Mouse (Mus musculus) intestine, embryonic 15.5 days (tissue): Measurements from ENCODE around the gene Arid3a. TPM values are rescaled to one million over a fixed set of nuclear protein-coding genes. Genes with fewer than 3 reads are reported as not detected.
A peak's percentile ranks its signal among the peaks of the same experiment; 100 is the strongest.

Experiments used
- ATAC-seq: fragments of 200-750 bp; cut with Nextera tagmentation; 2 replicates; pipeline ENCODE4 v1.8.0; 2017; ENCODE audit warnings: moderate TSS enrichment, moderate library complexity
- H3K27ac ChIP-seq: fragments of 300-500 bp; sonication (generic); 2 replicates; pipeline ENCODE4 v1.5.1; 2015; ENCODE audit warnings: mild to moderate bottlenecking, inconsistent platforms
- H3K27me3 ChIP-seq: fragments of 300-500 bp; sonication (generic); replicated peaks from 2 replicates; pipeline ENCODE4 v1.6.1; 2015; ENCODE audit warnings: inconsistent platforms
- H3K36me3 ChIP-seq: fragments of 300-500 bp; sonication (generic); 2 replicates; pipeline ENCODE4 v1.6.1; 2015; ENCODE audit warnings: inconsistent platforms
- H3K4me1 ChIP-seq: fragments of 300-500 bp; sonication (generic); replicated peaks from 2 replicates; pipeline ENCODE4 v1.6.1; 2015; ENCODE audit warnings: inconsistent platforms
- H3K4me2 ChIP-seq: fragments of 300-500 bp; sonication (generic); replicated peaks from 2 replicates; pipeline ENCODE4 v1.6.1; 2015; ENCODE audit warnings: mild to moderate bottlenecking, inconsistent platforms
- H3K4me3 ChIP-seq: fragments of 300-500 bp; sonication (generic); replicated peaks from 2 replicates; pipeline ENCODE4 v1.5.1; 2015; ENCODE audit warnings: inconsistent platforms
- H3K9ac ChIP-seq: fragments of 300-500 bp; sonication (generic); 2 replicates; pipeline ENCODE4 v1.6.1; 2015; ENCODE audit warnings: inconsistent platforms
- H3K9me3 ChIP-seq: fragments of 300-500 bp; sonication (generic); 2 replicates; pipeline ENCODE4 v1.6.1; 2016; ENCODE audit warnings: inconsistent platforms
- WGBS: fragments of 180-500 bp; shearing (Covaris S2); methylation state at CpG from one replicate; pipeline ENCODE4 v1.1.7; 2015; 5-methylcytosine and 5-hydroxymethylcytosine counted together
- polyA plus RNA-seq: library from polyadenylated mRNA; unstranded; fragments of >200 nt; fragmentation: Nextera tagmentation; extraction: Ambion mirVana; gene quantifications from 2 replicates; pipeline ENCODE4 v1.2.1, GENCODE M21; 2015

Arid3a gene
- polyA plus RNA-seq, 1 experiment from 2014 or later, result 18.7 TPM

GRCm38 (mm10) chr10:79997819-79998218 lies 71.0 kb downstream of the Arid3a start:
- H3K27me3 ChIP-seq, result 0 out of 2 replicates have a peak, but pooled peaks cover 2% of the 10 kb centered on the region
- peaks cover 20% of the 10 kb centered on the region for H3K36me3 ChIP-seq
- H3K9ac ChIP-seq, result peak overlapping the region; percentile 36
- ATAC-seq, result peak; percentile 26; the same call in 1 of the 2 replicates
- H3K9me3 ChIP-seq, result no peaks in the 10 kb centered on the region
- H3K4me2 ChIP-seq, result peak overlapping the region; percentile 91
- peaks cover 22% of the 10 kb centered on the region for H3K4me1 ChIP-seq
- H3K4me3 ChIP-seq, result peak overlapping the region; percentile 55
- peak overlapping the region; percentile 19; the same call in 1 of the 2 replicates for H3K27ac ChIP-seq
- 13% methylated on average over 15 of the region's 15 CpGs for WGBS

- H3K9ac ChIP-seq, result no peak overlapping the region
- no peaks in the 10 kb centered on the region for H3K9me3 ChIP-seq
- H3K27me3 ChIP-seq, result peaks cover 2% of the 10 kb centered on the region; the same call in 1 of the 2 replicates
- WGBS, result 75% methylated on average over 9 of the region's 9 CpGs
- no peak overlapping the region for H3K27ac ChIP-seq
- no peak overlapping the region for H3K4me3 ChIP-seq
- no peak for ATAC-seq
- H3K4me2 ChIP-seq, result no peak overlapping the region
- H3K4me1 ChIP-seq, result peaks cover 26% of the 10 kb centered on the region
- no peaks in the 10 kb centered on the region for H3K36me3 ChIP-seq
These were observed 75.1 kb downstream of the Arid3a start for GRCm38 (mm10) chr10:80001945-80002344.

- H3K4me3 ChIP-seq, result no peak overlapping the region
- no peak overlapping the region for H3K9ac ChIP-seq
- H3K27ac ChIP-seq, result no peak overlapping the region
- 0 out of 2 replicates have a peak overlapping the region, but pooled peaks have one; percentile 9 for H3K4me2 ChIP-seq
- H3K36me3 ChIP-seq, result no peaks in the 10 kb centered on the region
- ATAC-seq, result no peak
- H3K4me1 ChIP-seq, result peaks cover 17% of the 10 kb centered on the region
- H3K27me3 ChIP-seq, result peaks cover 2% of the 10 kb centered on the region; the same call in 1 of the 2 replicates
- WGBS, result 41% methylated on average over 21 of the region's 21 CpGs
- H3K9me3 ChIP-seq, result no peaks in the 10 kb centered on the region
These were observed 76.0 kb downstream of the Arid3a start for GRCm38 (mm10) chr10:80002829-80003228.

DNA sequence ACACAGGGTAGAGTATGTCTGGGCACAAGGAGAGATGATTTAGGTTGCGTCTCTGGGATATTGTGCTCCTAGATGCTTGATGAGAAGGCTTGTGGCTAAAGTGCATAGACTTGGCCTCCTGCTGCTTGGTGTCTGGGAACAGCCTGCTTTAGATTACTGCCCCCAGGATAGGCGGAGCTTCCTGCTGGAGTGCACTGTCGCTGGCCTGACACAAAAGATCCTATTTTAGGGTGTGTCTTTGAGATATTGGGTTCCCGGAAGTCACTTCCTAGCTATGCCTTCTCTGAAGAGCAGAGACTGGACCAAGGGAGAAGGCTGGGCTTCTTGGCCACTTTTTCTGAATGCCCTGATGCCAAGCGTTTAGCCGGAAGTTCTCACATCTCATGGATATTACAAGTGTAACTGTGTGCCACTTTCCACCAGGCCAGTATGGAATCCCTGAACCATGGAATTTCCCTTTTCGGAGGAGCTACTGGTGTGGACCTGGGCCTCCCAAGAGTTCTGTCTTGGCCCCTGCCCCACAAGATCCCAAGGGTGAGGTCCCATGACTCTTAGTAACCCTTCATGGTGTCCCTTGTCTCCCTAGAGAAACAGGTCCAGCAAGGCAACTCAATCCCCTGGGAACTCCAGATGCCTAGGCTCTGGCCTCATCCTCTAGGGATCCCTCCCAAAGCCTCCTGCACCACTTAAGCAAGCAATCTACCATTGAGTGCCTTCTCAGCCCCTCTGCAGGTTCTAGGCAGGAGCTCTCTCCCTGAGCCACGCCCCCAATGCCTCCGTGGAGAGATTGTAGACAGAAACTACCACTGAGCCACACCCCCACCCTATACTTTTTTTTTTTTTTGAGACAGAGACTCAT lies 76.8 kb downstream of the Arid3a start:
- Histone ChIP-seq H3K4me2 (0 out of 2 replicates have a peak overlapping the region, but pooled peaks have one; percentile 9), H3K27ac (no peak overlapping the region), H3K36me3 (no peaks in the 10 kb centered on the region), H3K4me3 (no peak overlapping the region), H3K4me1 (peaks cover 12% of the 10 kb centered on the region), H3K9me3 (no peaks in the 10 kb centered on the region), H3K9ac (no peak overlapping the region), H3K27me3 (no peaks in the 10 kb centered on the region; the same call in 1 of the 2 replicates)
- ATAC-seq, result peak; percentile 58
- WGBS, result 55% methylated on average over 9 of the region's 9 CpGs

GRCm38 (mm10) chr10:80004233-80004705 lies 77.4 kb downstream of the Arid3a start:
- Histone ChIP-seq H3K4me3 (no peak overlapping the region), H3K27me3 (no peaks in the 10 kb centered on the region; the same call in 1 of the 2 replicates), H3K36me3 (no peaks in the 10 kb centered on the region), H3K9me3 (no peaks in the 10 kb centered on the region), H3K4me2 (no peak overlapping the region), H3K9ac (no peak overlapping the region), H3K4me1 (peaks cover 12% of the 10 kb centered on the region), H3K27ac (no peak overlapping the region)
- ATAC-seq, result no peak; the same call in 1 of the 2 replicates
- WGBS, result 85% methylated on average over 8 of the region's 8 CpGs

Other genes starting within 250 kb of the Arid3a start
- gene Cdc34, start 244.8 kb upstream of the Arid3a start, polyA plus RNA-seq, result 137 and 144 TPM in 2 replicates
- 0.52 and 0.76 TPM in 2 replicates for gene Gzmm, start 238.0 kb upstream of the Arid3a start, polyA plus RNA-seq
- gene Bsg, start 222.6 kb upstream of the Arid3a start, polyA plus RNA-seq, result 1,119 and 1,131 TPM in 2 replicates
- gene Hcn2, start 210.4 kb upstream of the Arid3a start, polyA plus RNA-seq, result 0.18 and 0.23 TPM in 2 replicates
- gene Polrmt, start 180.5 kb upstream of the Arid3a start, polyA plus RNA-seq, result 37.8 and 45.5 TPM in 2 replicates
- gene Fgf22, start 172.0 kb upstream of the Arid3a start, polyA plus RNA-seq, result 0.09 and 0.28 TPM in 2 replicates
- 89.8 and 91.6 TPM in 2 replicates for gene Rnf126, start 160.1 kb upstream of the Arid3a start, polyA plus RNA-seq
- gene Fstl3, start 149.8 kb upstream of the Arid3a start, polyA plus RNA-seq, result 14.0 and 16.1 TPM in 2 replicates
- gene Prss57, start 136.1 kb upstream of the Arid3a start, polyA plus RNA-seq, result 0.09 TPM in 1 of 2 replicates, not detected in the other
- 48.1 and 48.5 TPM in 2 replicates for gene Palm, start 133.5 kb upstream of the Arid3a start, polyA plus RNA-seq
- 141 and 154 TPM in 2 replicates for gene Misp, start 106.1 kb upstream of the Arid3a start, polyA plus RNA-seq
- gene Ptbp1, start 72.6 kb upstream of the Arid3a start, polyA plus RNA-seq, result 307 and 314 TPM in 2 replicates
- 3.7 and 3.9 TPM in 2 replicates for gene Prtn3, start 52.6 kb upstream of the Arid3a start, polyA plus RNA-seq
- 31.3 and 32.7 TPM in 2 replicates for gene Plppr3, start 52.4 kb upstream of the Arid3a start, polyA plus RNA-seq
- gene Elane, start 40.8 kb upstream of the Arid3a start, polyA plus RNA-seq, result 1.1 and 2.6 TPM in 2 replicates
- gene Cfd, start 36.2 kb upstream of the Arid3a start, polyA plus RNA-seq, result not detected in 2 replicates
- 37.3 and 39.8 TPM in 2 replicates for gene Med16, start 18.1 kb upstream of the Arid3a start, polyA plus RNA-seq
- gene Gm26602, start 16.2 kb upstream of the Arid3a start, polyA plus RNA-seq, result 17.7 TPM in 1 of 2 replicates, not detected in the other
- gene Kiss1r, start 10.1 kb upstream of the Arid3a start, polyA plus RNA-seq, result 0.52 and 1.1 TPM in 2 replicates
- gene R3hdm4, start 5.8 kb upstream of the Arid3a start, polyA plus RNA-seq, result 108 and 116 TPM in 2 replicates
- gene Wdr18, start 33.1 kb downstream of the Arid3a start, polyA plus RNA-seq, result 90.3 and 94.8 TPM in 2 replicates
- 0.11 TPM in 2 replicates for gene Grin3b, start 43.7 kb downstream of the Arid3a start, polyA plus RNA-seq
- gene Tmem259, start 57.3 kb downstream of the Arid3a start, polyA plus RNA-seq, result 18.1 and 19.6 TPM in 2 replicates
- 239 and 242 TPM in 2 replicates for gene Cnn2, start 61.5 kb downstream of the Arid3a start, polyA plus RNA-seq
- gene Abca7, start 69.5 kb downstream of the Arid3a start, polyA plus RNA-seq, result 3.0 and 3.7 TPM in 2 replicates
- 6.3 and 6.5 TPM in 2 replicates for gene Arhgap45, start 89.6 kb downstream of the Arid3a start, polyA plus RNA-seq
- gene Polr2e, start 112.8 kb downstream of the Arid3a start, polyA plus RNA-seq, result 206 and 218 TPM in 2 replicates
- 712 and 771 TPM in 2 replicates for gene Gpx4, start 120.1 kb downstream of the Arid3a start, polyA plus RNA-seq
- 12.8 and 14.0 TPM in 2 replicates for gene Sbno2, start 178.5 kb downstream of the Arid3a start, polyA plus RNA-seq
- gene Stk11, start 188.8 kb downstream of the Arid3a start, polyA plus RNA-seq, result 14.4 and 21.2 TPM in 2 replicates
- gene Atp5d, start 211.6 kb downstream of the Arid3a start, polyA plus RNA-seq, result 701 and 737 TPM in 2 replicates
- gene Cbarp, start 213.8 kb downstream of the Arid3a start, polyA plus RNA-seq, result 4.8 and 5.1 TPM in 2 replicates
- gene Midn, start 221.2 kb downstream of the Arid3a start, polyA plus RNA-seq, result 14.1 and 16.1 TPM in 2 replicates
- gene Cirbp, start 238.9 kb downstream of the Arid3a start, polyA plus RNA-seq, result 69.4 and 83.9 TPM in 2 replicates
- gene 1600002K03Rik, start 245.9 kb downstream of the Arid3a start, polyA plus RNA-seq, result 22.9 and 25.1 TPM in 2 replicates